Mouse (Mus musculus) forebrain, embryonic 15.5 days (tissue): ENCODE measurements at regions not wholly inside any gene's neighbourhood (a gene's known extent, or its start where the extent isn't known, plus 50 kb on each side); places are given as distances from the start of the nearest gene placed in this dataset.
"Not testable (repeated sequence)": the region's sequence is repeated elsewhere in the genome, so short reads cannot be mapped to it uniquely, and the experiment has no call there.

Experiments
- ATAC-seq: fragments of 200-750 bp; cut with Nextera tagmentation; replicated peaks from 2 replicates; pipeline ENCODE4 v1.8.0; 2017; ENCODE audit warnings: mild to moderate bottlenecking, moderate TSS enrichment, moderate library complexity
- H3K27ac ChIP-seq: fragments of 300-500 bp; sonication (generic); replicated peaks from 2 replicates; pipeline ENCODE4 v1.5.1; 2015; ENCODE audit warnings: mild to moderate bottlenecking, inconsistent platforms
- H3K27me3 ChIP-seq: fragments of 300-500 bp; sonication (generic); 2 replicates; pipeline ENCODE4 v1.6.1; 2015; ENCODE audit warnings: inconsistent platforms
- H3K36me3 ChIP-seq: fragments of 300-500 bp; sonication (generic); 2 replicates; pipeline ENCODE4 v1.6.1; 2015; ENCODE audit warnings: mild to moderate bottlenecking, inconsistent platforms
- H3K4me1 ChIP-seq: fragments of 300-500 bp; sonication (generic); 2 replicates; pipeline ENCODE4 v1.6.1; 2015; ENCODE audit warnings: inconsistent platforms
- H3K4me2 ChIP-seq: fragments of 300-500 bp; sonication (generic); replicated peaks from 2 replicates; pipeline ENCODE4 v1.6.1; 2015; ENCODE audit warnings: mild to moderate bottlenecking, inconsistent platforms
- H3K4me3 ChIP-seq: fragments of 300-500 bp; sonication (generic); 2 replicates; pipeline ENCODE4 v1.5.1; 2015; ENCODE audit warnings: mild to moderate bottlenecking, inconsistent platforms
- H3K9ac ChIP-seq: fragments of 300-500 bp; sonication (generic); replicated peaks from 2 replicates; pipeline ENCODE4 v1.6.1; 2015; ENCODE audit warnings: mild to moderate bottlenecking, inconsistent platforms
- H3K9me3 ChIP-seq: fragments of 300-500 bp; sonication (generic); 2 replicates; pipeline ENCODE4 v1.6.1; 2016; ENCODE audit warnings: inconsistent platforms
- whole genome bisulfite sequencing: fragments of 180-500 bp; shearing (Covaris S2); methylation state at CpG from one replicate; pipeline ENCODE4 v1.1.7; 2015; ENCODE audit warnings: mixed read lengths; 5-methylcytosine and 5-hydroxymethylcytosine counted together

DNA sequence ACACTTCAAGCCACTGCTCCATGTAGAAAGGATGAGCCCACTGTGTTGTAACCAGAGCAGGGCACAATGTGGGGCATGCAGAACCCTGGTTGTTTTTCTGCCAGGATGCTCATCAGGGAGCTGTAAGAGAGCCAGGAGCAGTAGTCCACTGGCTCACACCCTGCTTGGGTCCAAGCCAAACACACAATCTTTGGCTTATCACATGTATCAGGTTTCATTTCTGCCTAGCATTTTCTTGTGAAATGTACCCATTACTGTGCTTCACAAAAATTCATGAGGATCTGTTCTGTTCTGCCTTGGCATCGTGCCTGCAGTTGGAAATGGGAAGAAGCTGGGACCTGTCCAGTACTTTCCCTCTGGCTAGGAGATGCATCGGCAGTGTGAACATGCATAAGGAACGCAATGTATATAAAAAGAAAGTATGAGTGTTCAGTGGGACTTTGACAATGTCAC lies 491.6 kb upstream of the Igfbp3 start:
- Histone ChIP-seq H3K36me3 (no peaks in the 10 kb centered on the region), H3K4me2 (no peak overlapping the region), H3K4me1 (0 out of 2 replicates have a peak, but pooled peaks cover 3% of the 10 kb centered on the region), H3K27ac (peak overlapping the region; percentile 24; the same call in 1 of the 2 replicates), H3K9me3 (no peaks in the 10 kb centered on the region), H3K9ac (no peak overlapping the region), H3K27me3 (no peaks in the 10 kb centered on the region), H3K4me3 (no peak overlapping the region)
- peak; percentile 88 for ATAC-seq
- 65% methylated on average over 3 of the region's 3 CpGs for WGBS

DNA sequence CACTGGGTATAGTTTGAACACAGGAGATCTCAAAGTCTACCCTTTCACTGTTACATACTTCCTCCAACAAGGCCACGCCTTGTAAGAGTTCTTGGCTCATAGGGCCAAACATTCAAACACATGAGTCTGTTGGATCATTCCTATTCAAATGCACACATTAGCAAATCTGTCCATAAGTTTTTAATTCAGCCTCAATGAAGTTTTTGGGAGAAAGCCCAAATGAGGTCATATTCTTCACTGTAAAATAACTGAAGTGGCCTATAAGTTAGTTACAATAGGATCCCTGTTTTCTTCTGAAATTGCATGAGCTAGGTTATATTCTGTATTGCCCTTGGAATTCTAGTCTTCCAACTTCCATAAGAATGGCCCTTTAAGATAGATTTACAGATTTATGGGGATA lies 483.9 kb upstream of the Igfbp3 start:
- WGBS, result 70% methylated on average over 1 of the region's 1 CpGs
- Histone ChIP-seq H3K4me2 (no peak overlapping the region), H3K4me1 (no peaks in the 10 kb centered on the region), H3K27me3 (no peaks in the 10 kb centered on the region), H3K9ac (no peak overlapping the region), H3K27ac (no peak overlapping the region), H3K36me3 (no peaks in the 10 kb centered on the region), H3K9me3 (no peaks in the 10 kb centered on the region), H3K4me3 (no peak overlapping the region)
- ATAC-seq, result no peak

DNA sequence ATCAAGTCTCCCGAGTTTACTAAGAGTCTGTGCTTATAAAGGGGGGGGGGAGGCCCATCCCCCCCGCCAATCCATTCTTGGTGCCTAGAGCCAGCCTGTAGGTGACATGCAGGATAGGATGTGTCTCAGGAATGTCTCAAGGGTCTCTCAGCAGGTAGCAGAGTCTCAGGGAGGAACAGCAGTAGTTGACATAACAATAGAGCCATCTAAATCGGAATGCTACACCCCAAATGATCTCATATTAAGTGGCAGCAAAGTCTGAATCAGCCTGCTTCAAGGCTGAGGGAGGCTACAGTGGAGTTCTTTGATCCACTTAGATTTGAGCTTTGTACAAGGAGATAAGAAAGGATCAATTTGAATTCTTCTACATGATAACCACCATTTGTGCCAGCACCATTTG lies 476.0 kb upstream of the Igfbp3 start:
- not testable (repeated sequence) for H3K36me3 ChIP-seq, ATAC-seq, H3K9me3 ChIP-seq, H3K4me3 ChIP-seq, H3K9ac ChIP-seq, H3K27ac ChIP-seq, H3K4me1 ChIP-seq, H3K27me3 ChIP-seq, H3K4me2 ChIP-seq
- 68% methylated on average over 3 of the region's 3 CpGs for WGBS

DNA sequence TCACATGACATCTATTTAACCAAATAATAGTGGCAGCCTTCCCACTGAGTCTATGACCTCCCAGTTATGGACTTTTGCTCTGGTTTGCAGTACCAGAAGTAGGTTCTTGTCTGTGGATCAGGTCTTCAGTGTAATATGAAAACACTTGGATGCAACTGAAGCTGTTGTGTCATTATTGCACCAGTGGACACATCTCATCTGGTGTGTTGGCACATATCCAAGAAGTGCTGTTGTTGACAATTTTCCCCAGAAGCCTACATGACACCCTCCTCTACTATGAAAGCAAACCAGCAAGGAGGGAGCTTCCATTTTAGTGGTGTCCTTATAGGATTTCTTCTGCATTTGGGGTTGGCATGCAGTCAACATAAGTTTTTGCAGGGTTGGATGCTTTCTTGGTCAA lies 459.1 kb upstream of the Igfbp3 start:
- no peak overlapping the region for H3K4me3 ChIP-seq
- no peak for ATAC-seq

DNA sequence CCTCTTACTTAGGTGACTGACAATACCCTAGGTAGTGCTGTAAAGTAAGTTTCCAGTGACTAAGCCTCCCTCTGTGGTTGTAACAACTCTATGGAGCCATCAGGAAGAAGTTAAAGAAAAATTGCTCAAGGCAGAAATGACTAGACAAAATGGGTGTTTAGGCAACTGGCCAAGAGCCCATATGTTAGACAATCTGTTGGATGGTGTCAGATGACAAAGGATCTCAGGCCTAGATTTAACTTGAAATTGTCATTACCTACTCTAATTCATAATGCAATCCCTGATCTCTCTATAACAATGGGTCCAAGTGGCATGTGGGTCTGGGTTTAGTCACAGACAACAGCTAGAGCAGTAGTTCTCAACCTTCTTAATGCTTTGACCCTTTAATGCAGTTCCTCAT lies 416.9 kb upstream of the Igfbp3 start:
- H3K9me3 ChIP-seq, result no peaks in the 10 kb centered on the region
- no peaks in the 10 kb centered on the region for H3K36me3 ChIP-seq
- no peak overlapping the region for H3K27ac ChIP-seq
- no peak overlapping the region for H3K4me2 ChIP-seq
- ATAC-seq, result 0 out of 2 replicates have a peak, but pooled peaks have one; percentile 26
- H3K4me1 ChIP-seq, result no peaks in the 10 kb centered on the region
- no peak overlapping the region for H3K4me3 ChIP-seq
- no peaks in the 10 kb centered on the region for H3K27me3 ChIP-seq
- no peak overlapping the region for H3K9ac ChIP-seq

More for the DNA sequence above, 459.1 kb upstream of the Igfbp3 start:
- no peaks in the 10 kb centered on the region for H3K9me3 ChIP-seq
- H3K27me3 ChIP-seq, result no peaks in the 10 kb centered on the region
- no peak overlapping the region for H3K27ac ChIP-seq
- H3K4me2 ChIP-seq, result no peak overlapping the region
- no peak overlapping the region for H3K9ac ChIP-seq
- H3K36me3 ChIP-seq, result no peaks in the 10 kb centered on the region
- H3K4me1 ChIP-seq, result no peaks in the 10 kb centered on the region

DNA sequence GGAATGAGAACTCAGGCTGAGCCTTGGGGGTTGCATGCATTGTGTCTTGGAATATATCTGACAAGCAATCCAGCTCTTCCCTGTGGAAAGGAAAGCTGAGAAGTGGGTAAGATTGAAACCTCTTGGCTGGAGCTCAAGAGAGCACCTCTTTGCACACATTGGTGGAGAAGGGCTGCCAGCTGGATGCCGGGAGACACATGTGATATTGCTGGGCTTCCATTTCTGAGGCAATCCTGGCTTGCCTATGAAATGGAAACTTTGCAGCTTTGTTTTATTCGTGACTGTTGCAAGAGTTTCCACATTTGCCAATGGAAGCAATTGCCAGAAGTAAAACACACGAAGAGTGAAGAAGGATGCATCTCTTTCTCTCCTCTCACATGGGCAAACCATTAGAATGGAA lies 411.5 kb upstream of the Igfbp3 start:
- Histone ChIP-seq H3K27ac (no peak overlapping the region), H3K27me3 (no peaks in the 10 kb centered on the region), H3K9me3 (no peaks in the 10 kb centered on the region), H3K4me3 (no peak overlapping the region), H3K36me3 (no peaks in the 10 kb centered on the region), H3K9ac (no peak overlapping the region), H3K4me1 (no peaks in the 10 kb centered on the region), H3K4me2 (no peak overlapping the region)
- 64% methylated on average over 3 of the region's 3 CpGs for WGBS
- ATAC-seq, result no peak

DNA sequence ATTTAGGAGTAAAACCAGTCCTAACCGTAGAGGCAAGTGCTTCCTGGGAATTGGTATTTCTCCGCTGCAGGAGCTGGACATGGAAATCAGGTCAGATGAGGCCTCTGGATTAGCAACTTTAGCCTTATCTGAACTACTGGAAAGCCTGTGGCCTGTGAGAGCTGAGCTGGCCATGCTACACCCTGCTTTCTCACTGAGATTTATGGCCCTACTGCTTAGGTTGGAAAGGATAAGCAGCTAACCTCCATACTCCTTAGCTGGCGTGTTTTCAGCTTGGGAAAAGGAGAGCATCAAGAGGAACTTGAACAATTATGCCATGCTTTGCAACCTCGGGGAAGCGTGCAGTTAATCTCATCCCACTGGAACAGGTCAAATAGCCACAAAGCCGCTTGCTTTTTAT lies 406.6 kb upstream of the Igfbp3 start:
- Histone ChIP-seq H3K27ac (no peak overlapping the region), H3K27me3 (no peaks in the 10 kb centered on the region), H3K4me3 (no peak overlapping the region), H3K4me1 (no peaks in the 10 kb centered on the region), H3K4me2 (no peak overlapping the region), H3K36me3 (no peaks in the 10 kb centered on the region), H3K9ac (no peak overlapping the region), H3K9me3 (no peaks in the 10 kb centered on the region)
- ATAC-seq, result no peak
- WGBS, result 88% methylated on average over 6 of the region's 6 CpGs

DNA sequence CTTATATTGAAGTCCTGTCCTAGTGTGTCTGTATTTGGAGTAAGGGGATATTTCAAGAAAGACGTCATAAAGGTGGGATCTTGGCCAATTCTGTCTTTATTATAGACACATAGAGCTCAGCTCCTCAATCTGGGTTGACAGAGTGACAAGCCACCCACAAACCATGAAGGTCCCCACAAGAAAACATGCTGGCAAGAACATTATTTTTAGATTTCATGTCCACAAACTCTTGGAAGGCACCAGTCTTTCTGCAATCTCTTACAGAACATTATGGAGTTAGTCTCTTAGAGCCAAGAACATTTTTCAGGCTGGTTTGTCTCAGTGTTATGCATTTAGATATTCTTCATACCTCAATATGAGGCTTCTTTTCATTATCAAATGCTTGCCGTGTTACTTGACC lies 397.0 kb upstream of the Igfbp3 start:
- Histone ChIP-seq H3K36me3 (no peaks in the 10 kb centered on the region), H3K4me1 (no peaks in the 10 kb centered on the region), H3K4me3 (no peak overlapping the region), H3K27ac (no peak overlapping the region), H3K27me3 (no peaks in the 10 kb centered on the region), H3K9me3 (no peaks in the 10 kb centered on the region), H3K4me2 (no peak overlapping the region), H3K9ac (no peak overlapping the region)
- WGBS, result 70% methylated on average over 2 of the region's 2 CpGs
- no peak for ATAC-seq

DNA sequence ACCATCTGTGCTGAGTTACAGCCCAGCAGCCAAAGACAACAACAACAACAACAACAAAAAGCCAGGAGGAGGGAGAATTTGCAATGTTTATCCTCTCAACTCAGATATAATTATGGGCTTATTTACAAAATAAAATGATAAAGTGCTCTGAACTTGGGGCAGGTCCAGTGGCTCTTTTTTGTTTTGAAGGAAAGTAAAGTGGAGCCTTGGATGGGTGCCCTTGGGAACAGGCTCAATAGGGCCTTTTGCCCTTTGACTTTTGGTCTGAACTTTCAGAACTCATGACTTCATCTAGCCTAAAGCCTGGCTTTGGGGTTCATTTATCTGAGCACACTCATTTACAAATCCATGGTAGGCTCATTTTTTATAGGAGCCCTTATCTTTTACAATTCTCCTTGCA lies 396.2 kb upstream of the Igfbp3 start:
- Histone ChIP-seq H3K4me3 (no peak overlapping the region), H3K27me3 (no peaks in the 10 kb centered on the region), H3K4me1 (no peaks in the 10 kb centered on the region), H3K9me3 (no peaks in the 10 kb centered on the region), H3K27ac (no peak overlapping the region), H3K9ac (no peak overlapping the region), H3K36me3 (no peaks in the 10 kb centered on the region), H3K4me2 (no peak overlapping the region)
- ATAC-seq, result no peak

DNA sequence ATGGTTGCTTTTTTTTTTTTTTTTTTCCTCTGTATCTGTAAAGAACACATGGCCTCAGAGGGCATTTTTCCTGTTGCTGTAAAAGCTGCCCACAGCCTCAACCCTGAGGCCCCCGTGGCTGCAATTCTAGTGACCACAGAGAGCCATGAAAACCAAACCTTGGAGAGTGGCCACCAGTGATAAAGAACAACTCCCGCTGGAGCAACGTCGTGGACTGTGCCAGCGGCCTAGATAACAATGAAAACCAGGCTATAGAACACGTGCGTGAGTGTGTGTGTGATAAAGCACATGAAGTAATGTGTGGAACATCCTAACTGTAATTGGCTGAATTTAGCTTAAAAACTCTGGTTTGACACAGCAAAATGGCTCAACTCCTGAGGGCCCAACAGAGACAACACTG lies 392.9 kb upstream of the Igfbp3 start:
- Histone ChIP-seq H3K9me3 (no peaks in the 10 kb centered on the region), H3K36me3 (no peaks in the 10 kb centered on the region), H3K27ac (no peak overlapping the region), H3K4me2 (no peak overlapping the region), H3K4me3 (no peak overlapping the region), H3K9ac (no peak overlapping the region), H3K4me1 (no peaks in the 10 kb centered on the region), H3K27me3 (no peaks in the 10 kb centered on the region)
- 86% methylated on average over 7 of the region's 7 CpGs for WGBS
- no peak for ATAC-seq

DNA sequence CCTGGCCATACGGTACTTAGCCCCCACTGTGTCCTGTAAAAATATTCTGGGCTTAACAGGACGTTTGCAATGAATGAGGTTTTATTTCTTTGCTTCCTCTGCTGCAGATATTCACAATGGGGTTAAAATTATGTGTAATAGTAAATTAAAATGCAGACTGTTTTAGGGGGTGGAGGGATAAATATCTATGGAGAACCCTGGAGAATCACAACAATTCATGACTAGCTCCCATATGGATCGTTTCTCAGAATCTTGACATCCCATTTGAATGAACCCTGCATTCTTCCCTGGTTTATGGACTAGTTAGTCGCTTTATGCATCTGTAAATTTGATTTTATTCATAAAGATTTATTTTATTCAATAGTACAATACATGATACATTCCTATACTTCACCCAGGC lies 378.3 kb upstream of the Igfbp3 start:
- Histone ChIP-seq H3K4me1 (no peaks in the 10 kb centered on the region), H3K9me3 (no peaks in the 10 kb centered on the region), H3K9ac (no peak overlapping the region), H3K27ac (no peak overlapping the region), H3K27me3 (no peaks in the 10 kb centered on the region), H3K4me3 (no peak overlapping the region), H3K4me2 (no peak overlapping the region), H3K36me3 (no peaks in the 10 kb centered on the region)
- no peak for ATAC-seq
- WGBS, result 75% methylated on average over 4 of the region's 4 CpGs

DNA sequence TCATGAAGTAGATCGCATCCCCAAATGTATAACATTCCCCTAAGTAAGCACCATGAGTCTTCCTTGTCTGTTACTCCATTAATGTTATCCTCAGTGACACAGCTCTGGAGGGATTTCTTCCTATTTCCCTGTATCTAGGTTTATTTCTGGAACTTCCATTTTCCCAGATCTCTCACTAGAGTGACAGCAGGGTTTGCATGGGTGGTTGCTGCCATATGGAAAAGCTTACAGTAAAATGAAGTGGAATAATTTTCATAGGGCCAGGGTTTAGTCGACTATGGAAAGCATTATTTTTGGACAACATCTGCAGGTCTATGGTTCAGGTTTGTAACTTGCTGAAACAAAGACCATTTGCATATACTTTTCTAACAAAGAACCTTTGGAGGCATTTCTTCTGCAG lies 369.6 kb upstream of the Igfbp3 start:
- ATAC-seq, result no peak
- Histone ChIP-seq H3K4me3 (no peak overlapping the region), H3K4me1 (no peaks in the 10 kb centered on the region), H3K27me3 (no peaks in the 10 kb centered on the region), H3K27ac (no peak overlapping the region), H3K9me3 (no peaks in the 10 kb centered on the region), H3K4me2 (no peak overlapping the region), H3K9ac (no peak overlapping the region), H3K36me3 (no peaks in the 10 kb centered on the region)
- 88% methylated on average over 2 of the region's 2 CpGs for WGBS

DNA sequence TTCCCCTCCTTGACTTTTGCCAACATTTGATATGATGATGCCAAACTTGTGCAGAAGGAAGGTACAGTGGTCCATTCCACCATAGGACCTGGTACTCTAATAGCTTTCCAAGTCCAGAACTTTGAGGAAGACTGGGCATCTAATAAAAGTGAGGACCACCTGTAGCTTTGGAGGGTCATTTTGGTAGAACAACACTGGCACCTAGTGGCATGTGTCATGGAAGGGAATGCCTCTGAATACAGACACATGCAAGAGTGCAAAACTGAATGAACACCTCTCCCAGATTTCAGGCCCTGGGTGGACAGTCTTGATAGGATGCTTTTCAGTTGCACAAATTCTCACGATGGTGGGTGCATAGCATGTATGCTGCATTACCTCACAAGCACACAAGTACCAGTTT lies 354.8 kb upstream of the Igfbp3 start:
- no peak for ATAC-seq
- Histone ChIP-seq H3K4me1 (no peaks in the 10 kb centered on the region), H3K27ac (no peak overlapping the region), H3K27me3 (no peaks in the 10 kb centered on the region), H3K9me3 (no peaks in the 10 kb centered on the region), H3K9ac (no peak overlapping the region), H3K4me2 (no peak overlapping the region), H3K36me3 (no peaks in the 10 kb centered on the region), H3K4me3 (no peak overlapping the region)
- WGBS, result 78% methylated on average over 1 of the region's 1 CpGs
